Mouse (Mus musculus): ENCODE data around the gene Ints6. TPM values are rescaled to one million over a fixed set of nuclear protein-coding genes. Genes with fewer than 3 reads are reported as not detected.

Gene Ints6
- total RNA-seq (2023), result 71.0 TPM

DNA sequence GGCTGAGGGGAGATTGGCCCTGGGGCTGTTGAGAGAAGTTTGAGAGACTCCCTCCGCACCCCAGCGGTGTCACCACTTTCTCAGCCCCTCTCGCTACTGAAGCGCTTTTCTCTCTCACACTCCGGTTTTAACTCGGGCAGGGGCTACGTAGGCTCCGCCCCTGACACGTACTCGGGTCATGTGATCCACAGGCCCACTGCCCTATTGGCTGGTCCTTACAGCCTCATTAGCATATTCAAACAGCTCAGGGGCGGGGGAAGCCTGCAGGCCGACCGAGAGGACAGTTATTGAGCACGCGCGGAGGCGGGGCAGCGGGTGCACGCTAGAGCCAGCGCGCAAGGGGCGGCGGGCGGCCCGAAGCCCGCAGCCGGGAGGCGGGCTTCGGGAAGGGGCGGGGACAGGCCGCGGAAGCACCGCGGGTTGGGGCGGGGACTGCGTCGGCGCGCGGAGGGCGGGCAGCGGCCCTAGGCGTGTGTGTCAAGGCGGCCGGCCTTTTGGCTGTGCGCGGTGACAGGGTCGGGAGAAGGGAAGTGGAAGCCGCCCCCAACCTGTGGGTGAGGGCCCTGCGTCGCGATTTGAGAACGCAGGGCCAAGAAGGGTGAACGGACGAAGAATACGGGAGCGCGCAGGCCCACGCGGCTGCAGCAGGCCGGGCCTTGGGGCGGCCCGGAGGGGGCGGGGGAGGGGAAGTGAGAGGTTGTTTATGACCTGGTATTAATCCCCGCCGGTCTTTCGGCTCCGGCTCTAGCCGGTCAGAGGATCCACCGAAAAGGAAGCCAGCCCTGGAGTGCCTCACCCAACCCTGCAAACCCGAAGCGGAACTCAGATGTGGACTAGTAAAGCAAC lies at the start of gene Ints6:
TSS of gene Ints6 (minus strand) at position 134 of the 846 bp plus-strand sequence.

DNA sequence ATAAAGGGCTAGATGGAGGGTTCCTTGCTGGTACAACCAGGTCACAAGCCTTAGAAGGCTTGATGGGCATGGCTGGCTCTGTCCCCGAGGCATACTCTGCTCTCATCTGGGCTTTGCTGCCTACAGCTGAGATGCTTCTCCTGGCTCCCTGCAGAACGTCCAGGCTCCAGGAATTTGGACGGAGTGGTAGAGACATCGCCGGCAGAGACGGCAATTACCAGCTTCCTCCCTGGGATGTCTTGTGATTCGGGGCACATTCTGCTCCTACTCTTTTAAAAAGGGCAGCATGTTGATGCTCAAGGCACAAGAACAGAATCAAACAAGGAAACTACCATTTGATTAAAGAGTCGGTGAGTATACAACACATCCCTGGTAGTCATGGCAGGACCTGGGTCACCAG lies 97.6 kb downstream of the Ints6 start, which contains the start of gene Serpine3:
TSS of gene Serpine3 (plus strand) at position 301 of the 400 bp plus-strand sequence.

Other genes with a start within 250 kb of the Ints6 start
- not detected for gene Fam124a, start 205.4 kb downstream of the Ints6 start, total RNA-seq (2023)
- not detected for gene Gm4131, start 194.2 kb downstream of the Ints6 start, total RNA-seq (2023)
- gene Serpine3, start 97.5 kb downstream of the Ints6 start, total RNA-seq (2023), result not detected
- gene Wdfy2, start 76.5 kb upstream of the Ints6 start, total RNA-seq (2023), result 9.6 TPM
- gene Defb48, start 223.3 kb upstream of the Ints6 start, total RNA-seq (2023), result not detected
- not detected for gene Defb47, start 236.9 kb upstream of the Ints6 start, total RNA-seq (2023)

Data from CD8-positive naive resting alpha-beta T cell, adult 57 days (primary cell).